Mouse (Mus musculus): ENCODE results near the gene Pigt.

DNA sequence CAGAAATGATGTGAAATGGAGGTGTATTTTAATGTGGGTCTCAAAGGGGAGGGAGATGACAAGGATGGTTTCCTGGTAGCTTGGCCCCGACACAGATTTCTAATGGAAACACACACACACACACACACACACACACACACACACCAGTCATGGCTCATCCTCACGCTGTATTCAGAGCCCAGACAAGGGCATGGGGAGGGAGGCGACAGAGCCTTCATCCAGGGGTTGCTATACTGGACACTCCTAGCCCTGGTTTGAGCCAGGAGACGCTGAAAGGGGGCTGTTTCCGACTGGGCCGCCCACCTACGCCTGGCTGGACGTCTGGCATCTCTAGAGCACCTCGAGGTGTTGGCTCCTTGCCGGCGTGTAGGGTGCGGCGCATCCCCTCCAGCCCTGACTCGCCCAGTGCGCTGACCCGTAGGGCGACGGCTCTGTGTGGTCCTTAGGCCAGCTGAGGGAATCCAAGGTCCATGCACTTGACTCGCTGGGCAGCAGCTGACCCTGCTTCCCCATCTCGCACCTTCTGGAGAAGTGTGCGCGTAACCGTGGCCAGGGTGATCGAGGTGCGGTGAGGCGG is 11.6 kb upstream of the Pigt start, which contains the start of gene Dbndd2:
- no peak for TF ChIP-seq CTCF (IDR thresholded peaks at IDR 0.05; ENCODE audit: borderline replicate concordance, extremely low read depth, insufficient read depth, insufficient read length)
- no peak for TF ChIP-seq POLR2A (IDR thresholded peaks at IDR 0.05; ENCODE audit: borderline replicate concordance, extremely low read depth, insufficient read depth, insufficient read length, poor library complexity, severe bottlenecking)

Measured in brain, embryonic 14.5 days (tissue).